Mouse (Mus musculus) heart, embryonic 13.5 days (tissue): ENCODE measurements around the gene Fcgr1. TPM values are rescaled to one million over a fixed set of nuclear protein-coding genes. Genes with fewer than 3 reads are reported as not detected.

Experiments used
- ATAC-seq: fragments of 200-750 bp; cut with Nextera tagmentation; 2 replicates; pipeline ENCODE4 v1.8.0; 2017; ENCODE audit warnings: moderate TSS enrichment; ENCODE audit not compliant: insufficient number of reproducible peaks, low FRiP score, low TSS enrichment; ENCODE audit errors: extremely low read depth
- H3K27ac ChIP-seq: fragments of 300-500 bp; sonication (generic); replicated peaks from 2 replicates; pipeline ENCODE4 v1.5.1; 2015; ENCODE audit warnings: moderate library complexity, mild to moderate bottlenecking, inconsistent platforms
- H3K27me3 ChIP-seq: fragments of 300-500 bp; sonication (generic); replicated peaks from 2 replicates; pipeline ENCODE4 v1.6.1; 2015; ENCODE audit warnings: mild to moderate bottlenecking, inconsistent platforms
- H3K36me3 ChIP-seq: fragments of 300-500 bp; sonication (generic); 2 replicates; pipeline ENCODE4 v1.6.1; 2015; ENCODE audit warnings: mild to moderate bottlenecking, inconsistent platforms
- H3K4me1 ChIP-seq: fragments of 300-500 bp; sonication (generic); 2 replicates; pipeline ENCODE4 v1.6.1; 2015; ENCODE audit warnings: inconsistent platforms
- H3K4me2 ChIP-seq: fragments of 300-500 bp; sonication (generic); 2 replicates; pipeline ENCODE4 v1.6.1; 2015; ENCODE audit warnings: inconsistent platforms, mild to moderate bottlenecking, moderate library complexity
- H3K4me3 ChIP-seq: fragments of 300-500 bp; sonication (generic); 2 replicates; pipeline ENCODE4 v1.5.1; 2015; ENCODE audit warnings: moderate library complexity, mild to moderate bottlenecking, inconsistent platforms
- H3K9ac ChIP-seq: fragments of 300-500 bp; sonication (generic); 2 replicates; pipeline ENCODE4 v1.6.1; 2015; ENCODE audit warnings: inconsistent platforms, mild to moderate bottlenecking, moderate library complexity
- H3K9me3 ChIP-seq: fragments of 300-500 bp; sonication (generic); 2 replicates; pipeline ENCODE4 v1.6.1; 2016; ENCODE audit warnings: inconsistent platforms
- WGBS: fragments of 180-500 bp; shearing (Covaris S2); methylation state at CpG from one replicate; pipeline ENCODE4 v1.1.7; 2015; ENCODE audit warnings: mixed read lengths; 5-methylcytosine and 5-hydroxymethylcytosine counted together
- microRNA-seq: library from miRNA; unstranded; fragments of <30 nt; microRNA quantifications from one replicate; pipeline ENCODE4, GENCODE M21; 2016
- polyA plus RNA-seq: library from polyadenylated mRNA; unstranded; fragments of >200 nt; fragmentation: Nextera tagmentation; extraction: Ambion mirVana; gene quantifications from 2 replicates; pipeline ENCODE4 v1.2.1, GENCODE M21; 2015

The Fcgr1 gene
- polyA plus RNA-seq, 1 experiment from 2014 or later: 1.3 TPM

DNA sequence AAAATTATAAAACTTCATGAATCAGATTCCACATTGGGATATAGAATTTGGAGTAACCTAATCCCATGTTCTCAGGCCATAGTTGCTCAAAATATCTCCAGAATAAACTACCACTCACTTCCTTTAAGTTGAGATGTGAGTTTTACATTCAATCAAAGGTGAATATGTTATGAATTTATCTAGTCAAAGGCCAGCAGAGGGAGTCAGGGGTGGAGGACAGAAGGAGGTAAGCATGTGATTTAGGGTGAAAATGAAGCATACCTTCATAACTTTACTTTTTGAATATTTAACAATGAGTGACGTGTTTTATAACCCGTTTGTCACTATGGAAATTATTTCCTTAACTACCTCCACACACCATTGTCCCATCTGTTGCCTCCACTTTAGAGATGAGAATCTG, 58.9 kb downstream of the Fcgr1 start:
- H3K36me3 ChIP-seq: no peaks in the 10 kb centered on the region
- no peaks in the 10 kb centered on the region for H3K9me3 ChIP-seq
- no peak overlapping the region for H3K4me3 ChIP-seq
- ATAC-seq: no peak
- H3K4me2 ChIP-seq: no peak overlapping the region
- no peak overlapping the region for H3K27ac ChIP-seq
- H3K9ac ChIP-seq: no peak overlapping the region
- H3K27me3 ChIP-seq: no peaks in the 10 kb centered on the region
- 92% methylated on average over 2 of the region's 2 CpGs for WGBS
- H3K4me1 ChIP-seq: peaks cover 19% of the 10 kb centered on the region

Small RNA genes lying within 50 kb of the gene (microRNA-seq; reads per million reads assigned to microRNA genes)
- gene Gm47311 (not detected), gene Gm47313 (not detected)

Other genes with a start within 250 kb of the Fcgr1 start
- gene Vps45, start 235.5 kb downstream of the Fcgr1 start, polyA plus RNA-seq: 33.6 and 34.9 TPM in 2 replicates
- 14.9 and 17.2 TPM in 2 replicates for gene Otud7b, start 189.4 kb downstream of the Fcgr1 start, polyA plus RNA-seq
- 6.4 and 7.2 TPM in 2 replicates for gene Mtmr11, start 132.0 kb downstream of the Fcgr1 start, polyA plus RNA-seq
- gene Sf3b4, start 121.6 kb downstream of the Fcgr1 start, polyA plus RNA-seq: 97.7 and 98.6 TPM in 2 replicates
- gene Sv2a, start 112.8 kb downstream of the Fcgr1 start, polyA plus RNA-seq: 13.5 and 14.0 TPM in 2 replicates
- 42.5 and 46.7 TPM in 2 replicates for gene Bola1, start 74.3 kb downstream of the Fcgr1 start, polyA plus RNA-seq
- not detected in 2 replicates for gene Hist2h2ab, start 74.1 kb downstream of the Fcgr1 start, polyA plus RNA-seq
- 4.5 and 5.0 TPM in 2 replicates for gene Hist2h2ac, start 73.1 kb downstream of the Fcgr1 start, polyA plus RNA-seq
- 3.6 and 5.0 TPM in 2 replicates for gene Hist2h2be, start 72.8 kb downstream of the Fcgr1 start, polyA plus RNA-seq
- gene Hist2h3c2, start 54.8 kb downstream of the Fcgr1 start, polyA plus RNA-seq: 3.0 and 4.3 TPM in 2 replicates
- gene Hist2h2aa2, start 53.7 kb downstream of the Fcgr1 start, polyA plus RNA-seq: 34.7 and 49.3 TPM in 2 replicates
- gene Hist2h2aa1, start 48.5 kb downstream of the Fcgr1 start, polyA plus RNA-seq: 10.6 and 16.1 TPM in 2 replicates
- 0.24 and 0.46 TPM in 2 replicates for gene Hist2h3c1, start 47.3 kb downstream of the Fcgr1 start, polyA plus RNA-seq
- gene Hist2h4, start 30.7 kb downstream of the Fcgr1 start, polyA plus RNA-seq: 3.9 and 5.4 TPM in 2 replicates
- 28.3 and 29.4 TPM in 2 replicates for gene Hist2h3b, start 25.3 kb downstream of the Fcgr1 start, polyA plus RNA-seq
- gene Hist2h2bb, start 24.2 kb downstream of the Fcgr1 start, polyA plus RNA-seq: 3.3 and 5.9 TPM in 2 replicates
- gene BC107364, start 158.3 kb upstream of the Fcgr1 start, polyA plus RNA-seq: 0.68 and 0.78 TPM in 2 replicates
- gene Hfe2, start 231.2 kb upstream of the Fcgr1 start, polyA plus RNA-seq: 7.4 and 7.5 TPM in 2 replicates